Mouse (Mus musculus): Measurements from ENCODE around the gene Rnh1. TPM values are rescaled to one million over a fixed set of nuclear protein-coding genes. Genes with fewer than 3 reads are reported as not detected.

Rnh1 gene
- total RNA-seq, 4 experiments from 2014 or later = 37.5 to 49.4 (median 42.2) TPM

DNA sequence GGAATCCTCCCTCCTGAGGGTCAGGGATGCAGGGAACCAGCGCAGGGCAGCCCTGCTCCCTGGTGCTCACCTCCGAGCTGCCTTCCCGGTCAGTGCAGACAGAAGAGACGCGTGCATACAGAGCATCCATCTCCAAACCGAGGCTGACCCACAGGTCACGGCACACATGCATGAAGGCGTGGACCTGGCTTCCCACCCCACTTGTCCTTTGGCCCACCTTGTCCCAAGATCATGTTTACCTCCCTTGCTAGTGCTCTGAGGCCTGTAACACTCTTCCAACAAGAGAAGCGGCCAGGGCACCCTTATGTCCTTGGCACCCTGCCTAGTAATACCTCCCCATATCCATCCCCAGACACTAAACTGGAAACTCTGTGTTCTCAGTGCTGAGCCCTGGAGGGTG, 56.8 kb downstream of the Rnh1 start:
- no peak for DNase-seq (ENCODE audit: low spot score in 2 of 2)

Small RNA genes within 50 kb of the gene (microRNA-seq; reads per million reads assigned to microRNA genes)
- 26.5 to 125 reads per million in 2 experiments for gene Mir210

Other genes with a start within 250 kb of the Rnh1 start
- gene Pgghg, start 231.5 kb downstream of the Rnh1 start, total RNA-seq (2022) = 1 to 10 TPM; 3.6 to 6.3 (median 4.9) TPM
- not detected for gene Ifitm5, start 222.6 kb downstream of the Rnh1 start, total RNA-seq (2022)
- not detected for gene Gm45717, start 216.9 kb downstream of the Rnh1 start, total RNA-seq (2022)
- gene Ifitm2, start 216.9 kb downstream of the Rnh1 start, total RNA-seq (2022) = 10 to 100 TPM; 13.8 to 19.4 (median 17.2) TPM
- gene Ifitm1, start 205.6 kb downstream of the Rnh1 start, total RNA-seq (2022) = 1 to 10 TPM; 2.5 to 5.1 (median 2.7) TPM
- 10 to 100 TPM in 3 of 4 experiments, 1 to 10 TPM in 1; 9.0 to 40.6 (median 20.8) TPM for gene Ifitm3, start 162.1 kb downstream of the Rnh1 start, total RNA-seq (2022)
- 1 to 10 TPM in 1 of 4 experiments, not detected in 3; 1.1 TPM for gene Ifitm6, start 154.9 kb downstream of the Rnh1 start, total RNA-seq (2022)
- gene Gm17387, start 143.7 kb downstream of the Rnh1 start, total RNA-seq (2022) = not detected
- gene B4galnt4, start 111.8 kb downstream of the Rnh1 start, total RNA-seq (2022) = 10 to 100 TPM; 72.5 to 87.3 (median 78.8) TPM
- gene Pkp3, start 94.6 kb downstream of the Rnh1 start, total RNA-seq (2022) = not detected
- gene Sigirr, start 72.3 kb downstream of the Rnh1 start, total RNA-seq (2022) = 1 to 10 TPM; 2.6 to 3.1 (median 2.9) TPM
- not detected for gene Ano9, start 55.1 kb downstream of the Rnh1 start, total RNA-seq (2022)
- gene Ptdss2, start 50.5 kb downstream of the Rnh1 start, total RNA-seq (2022) = 10 to 100 TPM; 39.5 to 57.5 (median 54.0) TPM
- gene Hras, start 21.1 kb upstream of the Rnh1 start, total RNA-seq (2022) = 100 to 1,000 TPM; 181 to 211 (median 191) TPM
- gene Lrrc56, start 21.3 kb upstream of the Rnh1 start, total RNA-seq (2022) = 1 to 10 TPM; 3.6 to 5.6 (median 5.1) TPM
- gene Lmntd2, start 41.2 kb upstream of the Rnh1 start, total RNA-seq (2022) = not detected
- 1 to 10 TPM in 2 of 4 experiments, under 1 TPM in 2; 0.71 to 2.0 (median 1.00) TPM for gene Rassf7, start 43.0 kb upstream of the Rnh1 start, total RNA-seq (2022)
- gene Phrf1, start 55.9 kb upstream of the Rnh1 start, total RNA-seq (2022) = 10 to 100 TPM; 68.4 to 95.2 (median 79.3) TPM
- 1 to 10 TPM in 2 of 4 experiments, under 1 TPM in 2; 0.85 to 3.8 (median 2.0) TPM for gene Irf7, start 93.6 kb upstream of the Rnh1 start, total RNA-seq (2022)
- gene Cdhr5, start 103.9 kb upstream of the Rnh1 start, total RNA-seq (2022) = not detected
- gene Sct, start 106.3 kb upstream of the Rnh1 start, total RNA-seq (2022) = not detected
- under 1 TPM in 1 of 4 experiments, not detected in 3; 0.27 TPM for gene Drd4, start 119.1 kb upstream of the Rnh1 start, total RNA-seq (2022)
- 10 to 100 TPM; 67.9 to 84.7 (median 78.5) TPM for gene Deaf1, start 154.8 kb upstream of the Rnh1 start, total RNA-seq (2022)
- 10 to 100 TPM; 32.4 to 36.5 (median 34.7) TPM for gene Tmem80, start 154.9 kb upstream of the Rnh1 start, total RNA-seq (2022)
- 1 to 10 TPM; 3.6 to 7.2 (median 6.4) TPM for gene Eps8l2, start 166.0 kb upstream of the Rnh1 start, total RNA-seq (2022)
- 100 to 1,000 TPM; 107 to 127 (median 116) TPM for gene Taldo1, start 219.3 kb upstream of the Rnh1 start, total RNA-seq (2022)
- gene Gatd1, start 241.3 kb upstream of the Rnh1 start, total RNA-seq (2022) = 10 to 100 TPM; 36.8 to 41.3 (median 38.6) TPM

Measured in layer of hippocampus, adult 8-10 months (tissue).